Mouse (Mus musculus): ENCODE data around the gene Syce2.
"Not testable (repeated sequence)": the region's sequence is repeated elsewhere in the genome, so short reads cannot be mapped to it uniquely, and the experiment has no call there.

The Syce2 gene

GRCm38 (mm10) chr8:84901752-84902151, 29.8 kb downstream of the Syce2 start, which contains the start of gene Klf1:
Klf1 (plus strand) TSS chr8:84901928.
- no peak for DNase-seq (ENCODE audit: low spot score)

DNA sequence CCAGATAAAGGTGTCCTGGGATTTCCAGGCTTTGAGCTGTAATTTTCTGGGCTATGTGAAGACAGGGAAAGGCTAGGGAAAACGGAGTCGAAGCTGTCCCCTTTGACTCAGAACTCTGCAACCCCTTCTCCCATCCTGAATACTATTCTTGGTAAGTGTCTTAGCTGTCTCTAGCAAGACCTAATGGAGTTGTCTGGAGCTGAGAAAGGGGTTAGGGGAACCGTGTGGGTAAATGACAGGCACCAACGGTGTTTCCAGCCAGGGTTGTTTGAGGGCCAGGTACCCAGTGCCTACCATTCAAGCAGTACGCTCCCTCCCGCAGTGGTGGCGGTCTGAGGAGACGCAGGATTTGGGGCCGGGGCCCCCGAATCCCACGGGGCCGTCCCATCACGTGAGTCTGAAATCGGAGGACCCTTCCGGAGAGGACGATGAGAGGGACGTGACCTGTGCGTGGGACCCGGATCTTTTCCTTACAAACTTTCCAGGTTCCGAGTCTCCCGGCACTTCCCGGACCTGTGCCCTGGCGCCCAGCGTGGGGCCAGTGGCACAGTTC, 30.5 kb downstream of the Syce2 start:
- no peak for DNase-seq (ENCODE audit: low spot score)

- DNase-seq (ENCODE audit: low spot score), result peak; percentile 78
Observed at GRCm38 (mm10) chr8:84902920-84903661, 31.2 kb downstream of the Syce2 start.

- no peak for DNase-seq (ENCODE audit: low spot score)
Observed at GRCm38 (mm10) chr8:84904351-84904750, 32.4 kb downstream of the Syce2 start.

DNA sequence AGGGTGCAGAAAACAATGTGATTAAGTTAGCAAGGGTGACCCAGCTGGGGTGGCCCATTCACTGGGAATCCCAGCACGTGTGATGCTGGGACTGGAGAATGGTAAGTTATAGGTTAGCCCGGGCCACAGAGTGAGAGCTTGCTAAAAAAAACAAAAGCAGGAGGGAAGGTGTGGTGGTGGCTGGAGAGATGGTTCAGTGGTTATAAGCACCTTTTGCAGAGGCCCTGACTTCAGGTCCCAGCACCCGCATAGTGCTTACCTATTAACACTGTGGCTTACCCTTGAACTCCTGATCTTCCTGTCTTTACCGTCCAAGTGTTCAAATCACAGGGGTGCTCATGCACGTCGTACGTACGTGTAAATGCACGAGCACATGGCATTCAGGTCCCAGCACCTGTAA, 35.1 kb downstream of the Syce2 start:
- no peak for DNase-seq (ENCODE audit: low spot score)

- no peak for DNase-seq (ENCODE audit: low spot score)
Observed at GRCm38 (mm10) chr8:84907493-84907892, 35.6 kb downstream of the Syce2 start.

GRCm38 (mm10) chr8:84907979-84908378, 36.1 kb downstream of the Syce2 start:
- not testable (repeated sequence) for DNase-seq (ENCODE audit: low spot score)

DNA sequence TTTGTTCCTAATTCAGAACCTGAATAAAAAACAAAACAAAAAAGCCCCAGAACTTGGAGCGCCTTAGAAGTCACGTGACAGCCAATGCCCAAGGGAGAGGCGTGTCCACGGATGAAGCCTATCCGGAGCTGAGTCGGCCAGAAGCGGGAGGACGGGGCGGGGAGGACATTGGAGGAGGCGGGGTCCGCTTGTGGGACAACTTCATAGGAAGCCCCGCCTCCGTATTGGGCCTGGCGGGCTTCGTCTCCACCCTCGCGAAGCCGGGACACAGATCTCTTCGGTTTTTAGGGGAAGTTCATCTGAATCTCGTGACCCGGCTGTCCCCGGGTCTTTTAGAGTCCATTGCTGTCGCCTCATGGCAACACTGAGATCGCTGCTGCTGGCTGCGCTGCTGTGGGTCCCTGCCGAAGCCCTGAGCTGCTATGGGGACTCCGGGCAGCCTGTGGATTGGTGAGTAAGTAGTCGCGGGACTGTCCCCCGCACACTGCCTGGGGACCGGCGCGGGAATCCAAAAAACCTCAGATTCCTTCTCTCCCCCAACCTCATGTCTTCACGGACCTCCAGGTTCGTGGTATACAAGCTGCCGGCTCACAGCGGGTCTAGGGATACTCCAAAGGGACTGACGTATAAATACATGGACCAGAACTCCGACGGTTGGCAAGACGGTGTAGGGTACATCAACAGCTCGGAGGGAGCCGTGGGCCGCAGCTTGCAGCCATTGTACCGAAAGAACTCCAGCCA, 36.7 kb downstream of the Syce2 start, which contains the start of gene Dnase2a:
Dnase2a (plus strand) TSS at position 140 of the 741 bp plus-strand sequence.
- peak; percentile 69 for DNase-seq (ENCODE audit: low spot score)

DNA sequence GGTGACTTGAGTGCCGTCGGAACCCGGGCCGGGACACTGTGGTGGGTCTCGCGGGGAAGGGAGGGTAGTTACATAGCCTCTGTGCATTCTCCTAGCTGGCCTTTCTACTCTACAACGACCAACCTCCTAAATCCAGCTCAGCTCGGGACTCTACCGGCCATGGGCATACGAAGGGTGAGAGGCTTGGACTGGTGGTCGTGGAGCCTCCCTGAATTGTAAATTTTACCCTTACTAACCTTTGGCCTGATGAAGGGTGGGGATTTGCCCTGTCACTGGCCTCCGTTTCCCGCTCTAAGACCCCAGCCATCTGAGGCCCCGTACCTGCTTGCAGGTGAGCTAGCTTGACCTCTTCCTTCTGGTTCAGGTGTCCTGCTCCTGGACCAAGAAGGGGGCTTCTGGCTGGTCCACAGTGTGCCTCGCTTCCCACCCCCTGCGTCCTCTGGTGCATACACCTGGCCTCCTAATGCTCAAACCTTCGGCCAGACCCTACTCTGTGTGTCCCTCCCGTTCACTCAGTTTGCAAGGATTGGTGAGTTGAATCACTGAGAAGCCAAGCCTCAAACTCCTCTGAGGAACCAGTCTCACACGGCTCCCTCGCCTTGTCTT, 37.4 kb downstream of the Syce2 start:
- DNase-seq (ENCODE audit: low spot score), result no peak

DNA sequence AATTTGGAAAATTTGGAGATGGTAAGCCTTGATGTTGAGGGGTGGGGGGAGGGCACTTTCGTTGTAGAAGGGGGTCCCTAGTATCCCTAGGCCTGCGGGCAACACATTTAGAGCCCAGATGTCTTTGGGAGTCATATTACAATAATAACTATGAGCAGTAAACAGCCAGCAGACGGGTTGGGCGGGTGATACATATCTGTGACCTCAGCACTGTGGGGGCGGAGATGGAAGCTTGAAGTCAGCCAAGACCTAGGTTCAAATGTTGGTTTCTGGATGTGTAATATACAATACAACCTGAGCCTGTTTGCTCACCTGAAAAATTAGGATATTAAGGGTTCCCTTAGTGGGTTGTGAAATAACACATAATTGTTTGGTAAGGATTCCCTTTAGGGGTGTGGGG, 38.0 kb downstream of the Syce2 start:
- DNase-seq (ENCODE audit: low spot score), result no peak

DNA sequence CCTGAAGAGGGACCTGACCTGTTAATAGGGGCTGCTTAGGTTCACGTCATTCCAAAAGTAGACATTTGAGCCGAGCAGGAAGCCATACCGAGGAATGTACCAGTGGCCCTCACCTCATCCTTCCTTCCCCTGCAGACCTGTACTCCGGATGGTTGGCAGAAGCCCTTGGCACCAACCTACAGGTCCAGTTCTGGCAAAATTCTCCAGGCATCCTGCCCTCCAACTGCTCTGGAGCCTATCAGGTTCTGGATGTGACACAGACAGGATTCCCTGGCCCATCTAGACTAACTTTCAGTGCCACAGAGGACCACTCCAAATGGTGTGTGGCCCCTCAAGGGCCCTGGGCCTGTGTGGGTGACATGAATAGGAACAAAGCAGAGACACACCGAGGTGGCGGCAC, 38.6 kb downstream of the Syce2 start:
- no peak for DNase-seq (ENCODE audit: low spot score)

DNA sequence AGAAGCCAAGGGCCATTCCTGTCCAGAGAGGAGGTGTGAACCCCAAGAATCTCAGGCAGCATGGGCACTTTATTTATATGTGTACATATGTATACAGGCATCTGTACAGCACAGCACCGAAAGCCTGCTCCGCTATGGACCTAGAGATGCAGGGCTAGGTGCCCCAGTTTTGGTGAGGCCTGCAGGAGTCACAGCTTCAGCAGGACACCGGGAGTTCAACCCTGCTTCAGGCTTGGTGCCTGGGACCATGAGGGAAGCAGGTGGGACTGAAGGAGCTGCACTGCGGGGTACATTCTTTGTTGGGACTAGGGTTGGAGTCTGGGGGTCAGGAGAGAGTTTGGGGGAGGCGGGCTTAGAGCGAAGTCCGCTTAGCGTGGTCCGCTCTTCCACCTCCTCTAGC, 39.9 kb downstream of the Syce2 start:
- no peak for DNase-seq (ENCODE audit: low spot score)

DNA sequence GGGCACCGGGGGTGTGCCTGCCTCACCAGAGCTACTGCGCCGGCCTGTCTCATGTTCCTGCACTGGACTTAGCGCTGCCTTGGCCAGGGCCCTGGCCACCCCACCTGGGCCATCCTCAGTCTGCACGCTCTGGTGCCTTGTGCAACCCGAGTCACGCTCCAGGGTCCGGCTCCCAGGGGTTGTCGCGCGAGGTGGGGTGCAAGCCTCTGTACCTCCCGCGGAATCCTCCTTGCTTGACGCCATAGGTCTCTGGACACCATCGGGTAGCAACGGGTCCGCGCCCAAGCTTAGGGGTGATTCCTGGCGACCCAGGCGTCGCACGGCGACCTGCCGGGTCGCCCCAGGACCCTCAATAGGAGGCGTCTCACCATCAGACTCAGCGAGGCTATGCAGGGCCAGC, 40.5 kb downstream of the Syce2 start:
- no peak for DNase-seq (ENCODE audit: low spot score)

GRCm38 (mm10) chr8:84912895-84913501, 41.1 kb downstream of the Syce2 start:
- no peak for DNase-seq (ENCODE audit: low spot score)

DNA sequence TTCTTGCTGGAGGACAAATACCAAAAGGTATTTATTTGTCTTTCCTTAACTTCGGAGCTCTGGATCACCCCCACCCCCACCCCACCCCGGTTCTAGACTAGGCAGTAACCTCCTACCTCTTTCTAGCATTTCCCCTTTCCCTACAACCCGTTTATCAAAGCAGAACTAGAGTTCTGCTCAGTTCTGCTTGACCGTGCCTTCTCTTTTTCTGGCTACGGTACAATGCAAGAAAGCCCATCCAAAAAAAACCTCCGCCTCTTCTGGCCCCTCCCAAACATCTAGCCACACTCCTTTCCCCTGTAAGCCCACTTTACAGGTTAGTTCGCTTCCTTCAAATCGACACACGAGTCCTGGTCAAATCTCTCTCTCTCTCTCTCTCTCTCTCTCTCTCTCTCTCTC, 41.6 kb downstream of the Syce2 start:
- no peak for DNase-seq (ENCODE audit: low spot score)

- DNase-seq (ENCODE audit: low spot score), result no peak
Observed at GRCm38 (mm10) chr8:84913960-84914359, 42.0 kb downstream of the Syce2 start.

GRCm38 (mm10) chr8:84915269-84915668, 43.4 kb downstream of the Syce2 start:
- DNase-seq (ENCODE audit: low spot score), result no peak

- no peak for DNase-seq (ENCODE audit: low spot score)
Observed at GRCm38 (mm10) chr8:84917781-84918180, 45.9 kb downstream of the Syce2 start.

- DNase-seq (ENCODE audit: low spot score), result no peak
Observed at GRCm38 (mm10) chr8:84918646-84919045, 46.7 kb downstream of the Syce2 start.

- DNase-seq (ENCODE audit: low spot score), result no peak
Observed at GRCm38 (mm10) chr8:84921596-84921995, 49.7 kb downstream of the Syce2 start.

DNA sequence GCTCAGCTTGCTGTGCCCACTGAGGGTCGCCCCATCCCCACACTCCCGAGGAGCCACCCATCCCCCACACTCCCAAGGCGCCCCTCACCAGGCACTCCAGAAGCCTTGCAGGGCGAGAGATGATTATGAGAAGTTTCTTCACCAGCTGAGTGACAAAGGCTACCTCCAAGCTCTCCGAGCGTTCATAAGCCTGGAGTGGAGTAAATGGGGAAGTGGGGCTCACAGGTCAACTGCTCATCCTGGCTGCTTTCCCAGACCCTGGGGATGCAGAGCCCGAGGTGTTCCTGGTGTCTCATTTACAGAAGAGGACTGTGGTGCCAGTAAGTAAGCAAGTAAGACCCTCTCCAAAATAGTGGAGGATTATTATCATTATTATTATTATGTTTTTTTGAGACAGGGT, 53.6 kb downstream of the Syce2 start:
- no peak for DNase-seq (ENCODE audit: low spot score)

DNA sequence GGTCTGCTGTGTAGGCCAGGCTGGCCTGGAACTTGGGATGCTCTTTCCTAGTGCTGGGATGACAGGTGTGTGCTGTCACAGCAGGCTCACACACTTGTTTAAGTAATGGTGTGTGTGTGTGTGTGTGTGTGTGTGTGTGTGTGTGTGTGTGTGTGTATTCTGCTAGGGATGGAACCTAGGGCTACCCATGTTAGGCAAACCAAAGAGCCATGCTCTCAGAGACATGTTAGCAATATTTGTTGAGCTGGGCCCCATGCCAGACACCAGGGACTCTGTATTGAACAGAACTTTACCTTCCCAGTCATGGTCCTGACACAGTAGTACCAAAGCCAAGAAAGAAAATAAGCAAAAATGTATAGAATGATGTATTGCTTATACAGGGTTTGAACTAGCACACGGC, 55.6 kb downstream of the Syce2 start:
- DNase-seq (ENCODE audit: low spot score), result no peak
